Mouse (Mus musculus) bone marrow macrophage, adult 2 months (primary cell): ENCODE results near the gene Fam187b.

Source experiments
- CTCF ChIP-seq: IDR thresholded peaks from 2 replicates; pipeline ENCODE4 v1.5.1; 2012; ENCODE audit warnings: low read depth, mild to moderate bottlenecking, low read length, moderate library complexity
- POLR2A ChIP-seq: IDR thresholded peaks from 2 replicates; pipeline ENCODE4 v1.6.1; 2012; ENCODE audit warnings: mild to moderate bottlenecking, low read depth, low read length, borderline replicate concordance

GRCm38 (mm10) chr7:31008889-31009288 is 35.3 kb downstream of the Fam187b start:
- TF ChIP-seq CTCF (no peak), POLR2A (no peak)
